Mouse (Mus musculus): ENCODE results near the gene Pif1. TPM values are rescaled to one million over a fixed set of nuclear protein-coding genes. Genes with fewer than 3 reads are reported as not detected.
A peak's percentile ranks its signal among the peaks of the same experiment; 100 is the strongest.

Gene Pif1
- polyA plus RNA-seq, 1 experiment from 2014 or later: 17.4 TPM

- no peak for DNase-seq (ENCODE audit: low spot score)
These were observed 5.8 kb downstream of the Pif1 start for GRCm38 (mm10) chr9:65592721-65593120.

GRCm38 (mm10) chr9:65593596-65593995 lies 6.6 kb downstream of the Pif1 start:
- no peak for DNase-seq (ENCODE audit: low spot score)

GRCm38 (mm10) chr9:65598765-65599249 lies 11.8 kb downstream of the Pif1 start:
- DNase-seq (ENCODE audit: low spot score): peak; percentile 60

- no peak for DNase-seq (ENCODE audit: low spot score)
These were observed 14.0 kb downstream of the Pif1 start for GRCm38 (mm10) chr9:65600951-65601350.

GRCm38 (mm10) chr9:65603401-65604102 lies 16.6 kb downstream of the Pif1 start:
- DNase-seq (ENCODE audit: low spot score): peak; percentile 32

GRCm38 (mm10) chr9:65605471-65606136 lies 18.6 kb downstream of the Pif1 start:
- DNase-seq (ENCODE audit: low spot score): peak; percentile 78

GRCm38 (mm10) chr9:65606321-65607109 lies 19.6 kb downstream of the Pif1 start:
- DNase-seq (ENCODE audit: low spot score): no peak

GRCm38 (mm10) chr9:65607120-65607519 lies 20.2 kb downstream of the Pif1 start:
- DNase-seq (ENCODE audit: low spot score): no peak

GRCm38 (mm10) chr9:65611969-65612486 lies 25.1 kb downstream of the Pif1 start:
- no peak for DNase-seq (ENCODE audit: low spot score)

- DNase-seq (ENCODE audit: low spot score): no peak
These were observed 26.1 kb downstream of the Pif1 start for GRCm38 (mm10) chr9:65613098-65613497.

- no peak for DNase-seq (ENCODE audit: low spot score)
These were observed 32.4 kb downstream of the Pif1 start for GRCm38 (mm10) chr9:65619311-65619710.

GRCm38 (mm10) chr9:65621196-65621595 lies 34.2 kb downstream of the Pif1 start:
- peak; percentile 78 for DNase-seq (ENCODE audit: low spot score)

GRCm38 (mm10) chr9:65621666-65622065 lies 34.7 kb downstream of the Pif1 start:
- DNase-seq (ENCODE audit: low spot score): no peak

- DNase-seq (ENCODE audit: low spot score): peak; percentile 23
These were observed 35.9 kb downstream of the Pif1 start for GRCm38 (mm10) chr9:65622826-65623225.

- no peak for DNase-seq (ENCODE audit: low spot score)
These were observed 37.3 kb downstream of the Pif1 start for GRCm38 (mm10) chr9:65624266-65624665.

GRCm38 (mm10) chr9:65629025-65629766 lies 42.2 kb downstream of the Pif1 start, which contains the start of gene Rbpms2:
Gene Rbpms2 (plus strand): TSS chr9:65629648.
- peak; percentile 40 for DNase-seq (ENCODE audit: low spot score)

GRCm38 (mm10) chr9:65629767-65630630 lies 43.0 kb downstream of the Pif1 start:
- DNase-seq (ENCODE audit: low spot score): peak; percentile 61

- no peak for DNase-seq (ENCODE audit: low spot score)
These were observed 43.8 kb downstream of the Pif1 start for GRCm38 (mm10) chr9:65630631-65631353.

- DNase-seq (ENCODE audit: low spot score): peak; percentile 12
These were observed 44.5 kb downstream of the Pif1 start for GRCm38 (mm10) chr9:65631354-65632021.

Data from thymus, postnatal 0 days (tissue).